Mouse (Mus musculus) liver, adult 2 months (tissue): ENCODE results near the gene Khdc4.

Experiments used
- CTCF ChIP-seq: fragments of 200-500 bp; IDR thresholded peaks from 2 replicates; pipeline ENCODE4 v1.5.1; 2011; ENCODE audit warnings: low read depth, low read length, control low read depth
- POLR2A ChIP-seq: fragments of 200-500 bp; IDR thresholded peaks from 2 replicates; pipeline ENCODE4 v1.6.1; 2011; ENCODE audit warnings: low read length, control low read depth; ENCODE audit not compliant: insufficient read depth; ENCODE audit errors: extremely low read depth

GRCm38 (mm10) chr3:88738641-88739040 is 53.0 kb downstream of the Khdc4 start:
- TF ChIP-seq CTCF, result peak; percentile 87
- TF ChIP-seq POLR2A, result no peak
